Mouse (Mus musculus): ENCODE results near the gene Dhrs4. TPM values are rescaled to one million over a fixed set of nuclear protein-coding genes. Genes with fewer than 3 reads are reported as not detected.
A peak's percentile ranks its signal among the peaks of the same experiment; 100 is the strongest.

Gene Dhrs4
- total RNA-seq (2018; cell fraction: chromatin; rRNA removed), result 10 to 100 TPM in 14 of 26 experiments, 1 to 10 TPM in 12; 3.4 to 34.4 (median 11.1) TPM
- total RNA-seq (2018; cell fraction: cytosol; rRNA removed), result 10 to 100 TPM; 12.4 to 30.3 (median 17.9) TPM
- total RNA-seq (2018; cell fraction: nucleus; rRNA removed), result 10 to 100 TPM in 10 of 26 experiments, 1 to 10 TPM in 16; 3.5 to 21.3 (median 9.2) TPM
- polyA plus RNA-seq (2018), result 25.0 to 28.5 TPM (median 26.3 TPM) in 3 replicates

- WGBS (ENCODE audit: missing documents), result 2% methylated on average over 38 of the region's 38 CpGs
- Histone ChIP-seq H3K27ac (peak within 1 kb of the TSS; percentile 64), H3K79me2 (ENCODE audit: inconsistent target) (no peaks in the 10 kb centered on the region), H3K36me3 (ENCODE audit: inconsistent target) (no peaks in the 10 kb centered on the region), H3K4me3 (ENCODE audit: inconsistent target) (peak within 1 kb of the TSS; percentile 84)
Measured at GRCm38 (mm10) chr14:55478651-55479599, at the start of gene Dhrs4. Gene Dhrs4, plus strand, starts transcription at chr14:55478758.

- 94% methylated on average over 4 of the region's 4 CpGs for WGBS (ENCODE audit: missing documents)
- Histone ChIP-seq H3K4me3 (ENCODE audit: inconsistent target) (no peak overlapping the region), H3K79me2 (ENCODE audit: inconsistent target) (no peaks in the 10 kb centered on the region), H3K36me3 (ENCODE audit: inconsistent target) (no peaks in the 10 kb centered on the region), H3K27ac (no peak overlapping the region)
Measured at GRCm38 (mm10) chr14:55430255-55430654, 48.3 kb upstream of the Dhrs4 start.

- Histone ChIP-seq H3K36me3 (ENCODE audit: inconsistent target) (no peaks in the 10 kb centered on the region), H3K27ac (no peak overlapping the region), H3K79me2 (ENCODE audit: inconsistent target) (no peaks in the 10 kb centered on the region), H3K4me3 (ENCODE audit: inconsistent target) (no peak overlapping the region)
- 20% methylated on average over 1 of the region's 1 CpGs for WGBS (ENCODE audit: missing documents)
Measured at GRCm38 (mm10) chr14:55433052-55433451, 45.5 kb upstream of the Dhrs4 start.

GRCm38 (mm10) chr14:55434825-55435224 lies 43.7 kb upstream of the Dhrs4 start:
- no peak overlapping the region for H3K27ac ChIP-seq
- H3K4me3 ChIP-seq (ENCODE audit: inconsistent target), result no peak overlapping the region
- H3K36me3 ChIP-seq (ENCODE audit: inconsistent target), result no peaks in the 10 kb centered on the region
- no peaks in the 10 kb centered on the region for H3K79me2 ChIP-seq (ENCODE audit: inconsistent target)
- WGBS (ENCODE audit: missing documents), result 98% methylated on average over 3 of the region's 3 CpGs

- Histone ChIP-seq H3K36me3 (ENCODE audit: inconsistent target) (no peaks in the 10 kb centered on the region), H3K4me3 (ENCODE audit: inconsistent target) (no peak overlapping the region), H3K79me2 (ENCODE audit: inconsistent target) (no peaks in the 10 kb centered on the region), H3K27ac (no peak overlapping the region)
- 71% methylated on average over 8 of the region's 8 CpGs for WGBS (ENCODE audit: missing documents)
Measured at GRCm38 (mm10) chr14:55437118-55437517, 41.4 kb upstream of the Dhrs4 start.

GRCm38 (mm10) chr14:55438193-55438784 lies 40.3 kb upstream of the Dhrs4 start:
- Histone ChIP-seq H3K27ac (no peak overlapping the region), H3K36me3 (ENCODE audit: inconsistent target) (no peaks in the 10 kb centered on the region), H3K4me3 (ENCODE audit: inconsistent target) (no peak overlapping the region), H3K79me2 (ENCODE audit: inconsistent target) (no peaks in the 10 kb centered on the region)
- WGBS (ENCODE audit: missing documents), result 17% methylated on average over 6 of the region's 6 CpGs

- H3K79me2 ChIP-seq (ENCODE audit: inconsistent target), result no peaks in the 10 kb centered on the region
- no peak overlapping the region for H3K4me3 ChIP-seq (ENCODE audit: inconsistent target)
- H3K27ac ChIP-seq, result no peak overlapping the region
- WGBS (ENCODE audit: missing documents), result 88% methylated on average over 2 of the region's 2 CpGs
- no peaks in the 10 kb centered on the region for H3K36me3 ChIP-seq (ENCODE audit: inconsistent target)
Measured at GRCm38 (mm10) chr14:55457693-55458092, 20.9 kb upstream of the Dhrs4 start.

- Histone ChIP-seq H3K36me3 (ENCODE audit: inconsistent target) (no peaks in the 10 kb centered on the region), H3K79me2 (ENCODE audit: inconsistent target) (no peaks in the 10 kb centered on the region), H3K27ac (no peak overlapping the region), H3K4me3 (ENCODE audit: inconsistent target) (no peak overlapping the region)
- WGBS (ENCODE audit: missing documents), result 6% methylated on average over 10 of the region's 10 CpGs
Measured at GRCm38 (mm10) chr14:55458273-55458672, 20.3 kb upstream of the Dhrs4 start.

- Histone ChIP-seq H3K4me3 (ENCODE audit: inconsistent target) (no peak overlapping the region), H3K27ac (no peak overlapping the region), H3K36me3 (ENCODE audit: inconsistent target) (no peaks in the 10 kb centered on the region), H3K79me2 (ENCODE audit: inconsistent target) (no peaks in the 10 kb centered on the region)
- 95% methylated on average over 3 of the region's 3 CpGs for WGBS (ENCODE audit: missing documents)
Measured at GRCm38 (mm10) chr14:55458761-55459160, 19.8 kb upstream of the Dhrs4 start.

GRCm38 (mm10) chr14:55459796-55460195 lies 18.8 kb upstream of the Dhrs4 start:
- H3K79me2 ChIP-seq (ENCODE audit: inconsistent target), result no peaks in the 10 kb centered on the region
- no peaks in the 10 kb centered on the region for H3K36me3 ChIP-seq (ENCODE audit: inconsistent target)
- H3K4me3 ChIP-seq (ENCODE audit: inconsistent target), result no peak overlapping the region
- no peak overlapping the region for H3K27ac ChIP-seq
- WGBS (ENCODE audit: missing documents), result 87% methylated on average over 4 of the region's 4 CpGs

GRCm38 (mm10) chr14:55460297-55460696 lies 18.3 kb upstream of the Dhrs4 start:
- no peaks in the 10 kb centered on the region for H3K79me2 ChIP-seq (ENCODE audit: inconsistent target)
- no peaks in the 10 kb centered on the region for H3K36me3 ChIP-seq (ENCODE audit: inconsistent target)
- H3K27ac ChIP-seq, result no peak overlapping the region
- WGBS (ENCODE audit: missing documents), result 86% methylated on average over 10 of the region's 10 CpGs
- no peak overlapping the region for H3K4me3 ChIP-seq (ENCODE audit: inconsistent target)

GRCm38 (mm10) chr14:55461757-55462156 lies 16.8 kb upstream of the Dhrs4 start:
- Histone ChIP-seq H3K79me2 (ENCODE audit: inconsistent target) (no peaks in the 10 kb centered on the region), H3K36me3 (ENCODE audit: inconsistent target) (no peaks in the 10 kb centered on the region), H3K27ac (no peak overlapping the region), H3K4me3 (ENCODE audit: inconsistent target) (no peak overlapping the region)
- WGBS (ENCODE audit: missing documents), result 80% methylated on average over 4 of the region's 4 CpGs

- Histone ChIP-seq H3K36me3 (ENCODE audit: inconsistent target) (no peaks in the 10 kb centered on the region), H3K27ac (no peak overlapping the region), H3K79me2 (ENCODE audit: inconsistent target) (no peaks in the 10 kb centered on the region), H3K4me3 (ENCODE audit: inconsistent target) (no peak overlapping the region)
- WGBS (ENCODE audit: missing documents), result 71% methylated on average over 3 of the region's 4 CpGs
Measured at GRCm38 (mm10) chr14:55466481-55466880, 12.1 kb upstream of the Dhrs4 start.

- WGBS (ENCODE audit: missing documents), result 80% methylated on average over 7 of the region's 7 CpGs
- Histone ChIP-seq H3K27ac (no peak overlapping the region), H3K4me3 (ENCODE audit: inconsistent target) (no peak overlapping the region), H3K79me2 (ENCODE audit: inconsistent target) (no peaks in the 10 kb centered on the region), H3K36me3 (ENCODE audit: inconsistent target) (no peaks in the 10 kb centered on the region)
Measured at GRCm38 (mm10) chr14:55467108-55467507, 11.4 kb upstream of the Dhrs4 start.

- no peak overlapping the region for H3K27ac ChIP-seq
- WGBS (ENCODE audit: missing documents), result 91% methylated on average over 2 of the region's 2 CpGs
- H3K79me2 ChIP-seq (ENCODE audit: inconsistent target), result no peaks in the 10 kb centered on the region
Measured at GRCm38 (mm10) chr14:55468301-55468741, 10.2 kb upstream of the Dhrs4 start.

More at GRCm38 (mm10) chr14:55468301-55468741, 10.2 kb upstream of the Dhrs4 start:
- Histone ChIP-seq H3K36me3 (ENCODE audit: inconsistent target) (no peaks in the 10 kb centered on the region), H3K4me3 (ENCODE audit: inconsistent target) (no peak overlapping the region)

Data from macrophage (primary cell).